In the genomic region with DNA sequence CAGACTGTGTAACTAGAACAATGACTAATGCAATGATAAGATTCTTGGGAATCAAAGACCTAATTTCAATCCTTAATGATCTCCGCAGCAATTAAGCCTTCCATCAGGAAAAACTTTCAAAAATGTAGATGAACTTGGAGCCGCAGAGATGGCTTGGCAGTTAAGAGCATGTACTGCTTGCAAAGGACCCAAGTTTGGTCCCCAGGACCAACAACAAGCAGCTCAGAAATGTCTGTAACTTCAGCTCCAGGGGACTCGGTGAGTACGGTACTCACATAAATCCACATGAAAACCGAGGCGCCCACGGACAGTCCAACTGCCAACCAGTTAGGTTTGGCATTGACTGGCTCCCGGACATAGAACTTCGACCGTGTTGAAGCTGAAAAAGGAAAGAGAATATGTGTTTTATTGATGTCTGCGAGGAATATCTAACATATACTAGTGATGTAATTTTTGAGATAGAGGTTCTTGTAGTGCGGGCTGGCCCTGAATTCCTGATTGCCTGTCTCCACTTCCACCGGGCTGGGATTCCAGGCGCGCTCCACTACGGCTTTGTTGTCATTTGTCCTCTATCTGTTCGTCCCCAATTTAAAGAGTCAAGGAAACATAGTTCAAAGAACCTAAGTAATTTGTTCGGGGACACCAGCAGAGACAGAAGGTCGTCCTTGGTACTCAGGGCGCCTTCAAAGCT, we compare ENCODE assay signal across 9 mouse cellular contexts. TPM values are rescaled to one million over a fixed set of nuclear protein-coding genes. Genes with fewer than 3 reads are reported as not detected.
DNase-seq lines count a peak whose midpoint lies in the region; ATAC-seq and TF ChIP-seq lines count a peak whose summit lies in the region.
"Had no signal": no experiment of that assay in that cellular context is flagged by ENCODE, and none has a peak within 500 bp of the region (broad histone marks: within the 10 kb centered on the region; RNA-seq: fewer than 3 reads in every experiment).

No protein-coding gene starts in this region.

- H3K27me3 ChIP-seq in heart, embryonic 12.5 days (replicated peaks), result no peaks in the 10 kb centered on the region
- H3K27me3 ChIP-seq in ES-Bruce4 (ENCODE audit: control insufficient read depth, insufficient read depth, low read length, poor library complexity, severe bottlenecking), result no peaks in the 10 kb centered on the region
- no peaks in the 10 kb centered on the region for H3K27me3 ChIP-seq in embryonic facial prominence, embryonic 10.5 days (replicated peaks; ENCODE audit: low read depth, poor library complexity, severe bottlenecking)
- H3K27me3 ChIP-seq in hindbrain, embryonic 12.5 days, result no peaks in the 10 kb centered on the region

- H3K4me1 ChIP-seq in heart, embryonic 12.5 days (replicated peaks), result peaks cover 14% of the 10 kb centered on the region
- no peaks in the 10 kb centered on the region for H3K4me1 ChIP-seq in ES-Bruce4 (ENCODE audit: control insufficient read depth, insufficient read depth, low read length)
- H3K4me1 ChIP-seq in embryonic facial prominence, embryonic 10.5 days, result peaks cover 8% of the 10 kb centered on the region
- peaks cover 12% of the 10 kb centered on the region for H3K4me1 ChIP-seq in hindbrain, embryonic 12.5 days

- TF ChIP-seq CTCF in ES-Bruce4 (IDR thresholded peaks at IDR 0.05; ENCODE audit: low read depth, low read length), result no peak

- intact Hi-C loops in heart, postnatal 25 days (cut with DNase I), result loop anchor here (5.0 kb wide), 1 partner anchor 41 kb away; no protein-coding TSS in a partner anchor

- TF ChIP-seq POLR2A in ES-Bruce4 (IDR thresholded peaks at IDR 0.05; ENCODE audit: insufficient read depth, low read length), result no peak

- H3K4me3 ChIP-seq in heart, embryonic 12.5 days, result peak overlapping the region; percentile 73
- peak overlapping the region; percentile 81 for H3K4me3 ChIP-seq in ES-Bruce4 (ENCODE audit: low read depth, low read length)
- peak overlapping the region; percentile 87 for H3K4me3 ChIP-seq in embryonic facial prominence, embryonic 10.5 days
- H3K4me3 ChIP-seq in hindbrain, embryonic 12.5 days, result peak overlapping the region; percentile 74

- no peak for DNase-seq in heart, postnatal 25 days (ENCODE audit: low spot score)
- DNase-seq in embryonic facial prominence, embryonic 10.5 days (ENCODE audit: low spot score), result no peak
- DNase-seq in right cerebral cortex, adult 18-20 months, result no peak

- no peak; the same call in 1 of the 2 replicates for ATAC-seq in heart, embryonic 12.5 days (ENCODE audit: insufficient number of reproducible peaks, low FRiP score)
- ATAC-seq in hindbrain, embryonic 12.5 days (ENCODE audit: low FRiP score), result peak; percentile 41
- peak; percentile 11; the same call in 1 of the 2 replicates for ATAC-seq in megakaryocyte, adult 5-6 weeks (ENCODE audit: poor library complexity, severe bottlenecking)
- ATAC-seq in activated CD4-positive, CD25-positive, alpha-beta regulatory T cell, adult 4 months, result no peak

- H3K36me3 ChIP-seq in heart, embryonic 12.5 days, result peaks cover 35% of the 10 kb centered on the region
- H3K36me3 ChIP-seq in ES-Bruce4 (ENCODE audit: control insufficient read depth, insufficient read depth, low read length, poor library complexity, severe bottlenecking), result peaks cover 14% of the 10 kb centered on the region
- H3K36me3 ChIP-seq in embryonic facial prominence, embryonic 10.5 days (replicated peaks), result peaks cover 40% of the 10 kb centered on the region
- H3K36me3 ChIP-seq in hindbrain, embryonic 12.5 days, result peaks cover 26% of the 10 kb centered on the region

- H3K4me2 ChIP-seq in heart, embryonic 12.5 days, result peak overlapping the region; percentile 70
- H3K4me2 ChIP-seq in hindbrain, embryonic 12.5 days (replicated peaks), result peak overlapping the region; percentile 73

- peak overlapping the region; percentile 96 for H3K27ac ChIP-seq in heart, embryonic 12.5 days (ENCODE audit: poor library complexity, severe bottlenecking)
- peak overlapping the region; percentile 22 for H3K27ac ChIP-seq in ES-Bruce4 (ENCODE audit: insufficient read depth, low read length)
- H3K27ac ChIP-seq in embryonic facial prominence, embryonic 10.5 days (replicated peaks), result peak overlapping the region; percentile 98
- H3K27ac ChIP-seq in hindbrain, embryonic 12.5 days, result peak overlapping the region; percentile 97

- 18% methylated on average over 20 of the region's 20 CpGs for WGBS in heart, embryonic 12.5 days
- WGBS in embryonic facial prominence, embryonic 10.5 days, result 24% methylated on average over 20 of the region's 20 CpGs
- WGBS in hindbrain, embryonic 12.5 days, result 25% methylated on average over 20 of the region's 20 CpGs

- H3K9ac ChIP-seq in heart, embryonic 12.5 days, result peak overlapping the region; percentile 89
- H3K9ac ChIP-seq in ES-Bruce4 (ENCODE audit: low read depth, poor library complexity, severe bottlenecking), result peak overlapping the region; percentile 91
- H3K9ac ChIP-seq in hindbrain, embryonic 12.5 days, result peak overlapping the region; percentile 92

- no peak for TF ChIP-seq EP300 in ES-Bruce4 (IDR thresholded peaks at IDR 0.05; ENCODE audit: insufficient read depth, low read depth, low read length)

- H3K9me3 ChIP-seq in heart, embryonic 12.5 days (replicated peaks), result no peaks in the 10 kb centered on the region
- no peaks in the 10 kb centered on the region for H3K9me3 ChIP-seq in ES-Bruce4 (replicated peaks; ENCODE audit: control insufficient read depth, insufficient read depth, low read length, poor library complexity, severe bottlenecking)
- no peaks in the 10 kb centered on the region for H3K9me3 ChIP-seq in embryonic facial prominence, embryonic 10.5 days
- no peaks in the 10 kb centered on the region for H3K9me3 ChIP-seq in hindbrain, embryonic 12.5 days (replicated peaks)

RNA-seq across cellular contexts. Expression of a gene that starts 0.8 kb away (rescaled TPM):
- 1,439 and 1,474 TPM in 2 replicates for polyA plus RNA-seq in heart, embryonic 12.5 days (2016; fragmentation: Nextera tagmentation; extraction: Ambion mirVana)
- total RNA-seq in heart, postnatal 25 days (2021), result 1,000 to 10,000 TPM; 1,646 to 1,675 TPM
- polyA plus RNA-seq in ES-Bruce4 (2011; ENCODE audit: insufficient read depth, insufficient read length, low read depth, missing spikeins), result 194 and 196 TPM in 2 replicates
- polyA plus RNA-seq in embryonic facial prominence, embryonic 10.5 days (2016; fragmentation: Nextera tagmentation; extraction: Ambion mirVana), result 646 and 663 TPM in 2 replicates
- 692 and 752 TPM in 2 replicates for polyA plus RNA-seq in hindbrain, embryonic 12.5 days (2016; fragmentation: Nextera tagmentation; extraction: Ambion mirVana)
- 118 and 150 TPM in 2 replicates for total RNA-seq in megakaryocyte, adult 5-6 weeks (2015)
- total RNA-seq in megakaryocyte, adult 5-6 weeks (2017), result 46.2 and 78.2 TPM in 2 replicates
- polyA plus RNA-seq in activated CD4-positive, CD25-positive, alpha-beta regulatory T cell, adult 4 months (2017; shearing (Covaris generic)), result 100 to 1,000 TPM; 213 to 287 TPM

RNA-seq across cellular contexts. Expression of a gene that starts 6.9 kb away (rescaled TPM):
- 49.1 and 50.4 TPM in 2 replicates for polyA plus RNA-seq in heart, embryonic 12.5 days (2016; fragmentation: Nextera tagmentation; extraction: Ambion mirVana)
- 10 to 100 TPM; 41.6 to 47.1 TPM for total RNA-seq in heart, postnatal 25 days (2021)
- 173 and 197 TPM in 2 replicates for polyA plus RNA-seq in ES-Bruce4 (2011; ENCODE audit: insufficient read depth, insufficient read length, low read depth, missing spikeins)
- polyA plus RNA-seq in embryonic facial prominence, embryonic 10.5 days (2016; fragmentation: Nextera tagmentation; extraction: Ambion mirVana), result 68.2 and 69.9 TPM in 2 replicates
- polyA plus RNA-seq in hindbrain, embryonic 12.5 days (2016; fragmentation: Nextera tagmentation; extraction: Ambion mirVana), result 68.1 and 69.0 TPM in 2 replicates
- 49.5 and 61.9 TPM in 2 replicates for total RNA-seq in megakaryocyte, adult 5-6 weeks (2015)
- total RNA-seq in megakaryocyte, adult 5-6 weeks (2017), result 50.3 and 66.1 TPM in 2 replicates
- 10 to 100 TPM; 19.8 to 36.4 TPM for polyA plus RNA-seq in activated CD4-positive, CD25-positive, alpha-beta regulatory T cell, adult 4 months (2017; shearing (Covaris generic))

RNA-seq across cellular contexts. Expression of a gene that starts 11.5 kb away (rescaled TPM):
- 14.0 and 14.5 TPM in 2 replicates for polyA plus RNA-seq in heart, embryonic 12.5 days (2016; fragmentation: Nextera tagmentation; extraction: Ambion mirVana)
- total RNA-seq in heart, postnatal 25 days (2021), result under 1 TPM; 0.23 to 0.31 TPM
- 8.3 and 9.8 TPM in 2 replicates for polyA plus RNA-seq in ES-Bruce4 (2011; ENCODE audit: insufficient read depth, insufficient read length, low read depth, missing spikeins)
- polyA plus RNA-seq in embryonic facial prominence, embryonic 10.5 days (2016; fragmentation: Nextera tagmentation; extraction: Ambion mirVana), result 8.0 and 8.7 TPM in 2 replicates
- polyA plus RNA-seq in hindbrain, embryonic 12.5 days (2016; fragmentation: Nextera tagmentation; extraction: Ambion mirVana), result 5.0 and 5.3 TPM in 2 replicates
- not detected in 2 replicates for total RNA-seq in megakaryocyte, adult 5-6 weeks (2015)
- total RNA-seq in megakaryocyte, adult 5-6 weeks (2017), result not detected in 2 replicates
- 1 to 10 TPM; 1.5 to 6.0 TPM for polyA plus RNA-seq in activated CD4-positive, CD25-positive, alpha-beta regulatory T cell, adult 4 months (2017; shearing (Covaris generic))
- total RNA-seq: left cerebral cortex, adult 18-20 months had no signal

Comparison
In these comparisons a context has a peak if more than half of its experiments do, and no peak if none do; other contexts are left out.
1. ATAC-seq: peak in hindbrain, embryonic 12.5 days (single experiment) and megakaryocyte, adult 5-6 weeks (single experiment); none in heart, embryonic 12.5 days (single experiment) and activated CD4-positive, CD25-positive, alpha-beta regulatory T cell, adult 4 months (single experiment).
2. H3K27ac ChIP-seq: peak in every context shown above with its lines; median percentile 98 in embryonic facial prominence, embryonic 10.5 days; 97 in hindbrain, embryonic 12.5 days; 96 in heart, embryonic 12.5 days; 22 in ES-Bruce4.
3. Peak in every context shown above with its lines, with median percentiles within 50 percentile points of each other: H3K4me3 ChIP-seq and H3K9ac ChIP-seq.